ENCODE assay signal across 14 mouse cellular contexts in genomic region chr6:72729831-72730559, GRCm38 (mm10). TPM values are rescaled to one million over a fixed set of nuclear protein-coding genes. Genes with fewer than 3 reads are reported as not detected.
DNase-seq lines count a peak whose midpoint lies in the region; ATAC-seq lines count a peak whose summit lies in the region.
"Had no signal": no experiment of that assay in that cellular context is flagged by ENCODE, and none has a peak within 500 bp of the region (broad histone marks: within the 10 kb centered on the region; RNA-seq: fewer than 3 reads in every experiment).

No protein-coding gene starts in this region.

- H3K36me3 ChIP-seq in heart, embryonic 11.5 days (ENCODE audit: control insufficient read depth, insufficient read depth, low read length) = no peaks in the 10 kb centered on the region
- 0 out of 2 replicates have a peak, but pooled peaks cover 8% of the 10 kb centered on the region for H3K36me3 ChIP-seq in embryonic facial prominence, embryonic 13.5 days
- H3K36me3 ChIP-seq in hindbrain, embryonic 14.5 days (replicated peaks; ENCODE audit: control insufficient read depth, insufficient read depth) = no peaks in the 10 kb centered on the region
- no peaks in the 10 kb centered on the region for H3K36me3 ChIP-seq in midbrain, embryonic 15.5 days (replicated peaks)
- H3K36me3 ChIP-seq: G1E; liver, embryonic 12.5 days; stomach, embryonic 15.5 days had no signal

- WGBS in heart, embryonic 11.5 days (ENCODE audit: insufficient replicate concordance) = 67% methylated on average over 14 of the region's 14 CpGs
- WGBS in embryonic facial prominence, embryonic 13.5 days = 64% methylated on average over 14 of the region's 14 CpGs
- WGBS in hindbrain, embryonic 14.5 days = 35% methylated on average over 14 of the region's 14 CpGs
- 27% methylated on average over 14 of the region's 14 CpGs for WGBS in midbrain, embryonic 15.5 days

- DNase-seq in heart, adult 11 months = no peak
- DNase-seq in hindbrain, embryonic 14.5 days (ENCODE audit: low spot score) = no peak
- DNase-seq in adrenal gland, adult 2 months = no peak
- DNase-seq in cerebellum, adult 11 months = no peak
- no peak for DNase-seq in gastrocnemius, postnatal 14 days

- H3K27me3 ChIP-seq in heart, embryonic 11.5 days (ENCODE audit: control insufficient read depth, insufficient read depth, low read length) = no peaks in the 10 kb centered on the region
- H3K27me3 ChIP-seq in embryonic facial prominence, embryonic 13.5 days = no peaks in the 10 kb centered on the region
- H3K27me3 ChIP-seq in hindbrain, embryonic 14.5 days (ENCODE audit: control insufficient read depth, insufficient read depth, low read length) = no peaks in the 10 kb centered on the region
- no peaks in the 10 kb centered on the region for H3K27me3 ChIP-seq in midbrain, embryonic 15.5 days (replicated peaks)
- H3K27me3 ChIP-seq: kidney, embryonic 15.5 days; liver, embryonic 12.5 days; stomach, embryonic 15.5 days had no signal

- ATAC-seq in heart, embryonic 11.5 days (replicated peaks; ENCODE audit: insufficient number of reproducible peaks, low FRiP score, low TSS enrichment) = no peak
- ATAC-seq in embryonic facial prominence, embryonic 13.5 days (ENCODE audit: insufficient number of reproducible peaks, insufficient read depth, low FRiP score, low TSS enrichment, low read depth) = no peak
- no peak; the same call in 1 of the 2 replicates for ATAC-seq in hindbrain, embryonic 14.5 days (ENCODE audit: low FRiP score)
- peak; percentile 2; the same call in 1 of the 2 replicates for ATAC-seq in midbrain, embryonic 15.5 days (replicated peaks)
- ATAC-seq: liver, embryonic 12.5 days had no signal

- intact Hi-C loops in gastrocnemius, postnatal 14 days (cut with DNase I; ENCODE audit: low total_unique reads) = no loop called here

- no peak overlapping the region for H3K9ac ChIP-seq in heart, embryonic 11.5 days (ENCODE audit: low read depth, low read length)
- H3K9ac ChIP-seq in embryonic facial prominence, embryonic 13.5 days = 0 out of 2 replicates have a peak overlapping the region, but pooled peaks have one; percentile 40
- H3K9ac ChIP-seq in hindbrain, embryonic 14.5 days = no peak overlapping the region
- H3K9ac ChIP-seq in midbrain, embryonic 15.5 days = no peak overlapping the region
- H3K9ac ChIP-seq: kidney, embryonic 15.5 days; liver, embryonic 12.5 days; stomach, embryonic 15.5 days had no signal

- H3K27ac ChIP-seq in heart, embryonic 11.5 days (ENCODE audit: low read depth, low read length) = peak overlapping the region; percentile 10; the same call in 1 of the 2 replicates
- peak overlapping the region; percentile 34; the same call in 1 of the 2 replicates for H3K27ac ChIP-seq in embryonic facial prominence, embryonic 13.5 days
- H3K27ac ChIP-seq in hindbrain, embryonic 14.5 days = peak overlapping the region; percentile 53; the same call in 1 of the 2 replicates
- H3K27ac ChIP-seq in midbrain, embryonic 15.5 days = peak overlapping the region; percentile 39
- H3K27ac ChIP-seq: liver, embryonic 12.5 days; stomach, embryonic 15.5 days had no signal

- peaks cover 3% of the 10 kb centered on the region for H3K9me3 ChIP-seq in heart, embryonic 11.5 days (replicated peaks; ENCODE audit: control insufficient read depth, low read length)
- no peaks in the 10 kb centered on the region for H3K9me3 ChIP-seq in embryonic facial prominence, embryonic 13.5 days
- no peaks in the 10 kb centered on the region for H3K9me3 ChIP-seq in hindbrain, embryonic 14.5 days (ENCODE audit: control insufficient read depth, low read length)
- H3K9me3 ChIP-seq in midbrain, embryonic 15.5 days = no peaks in the 10 kb centered on the region
- H3K9me3 ChIP-seq: G1E; kidney, embryonic 15.5 days; liver, embryonic 12.5 days; stomach, embryonic 15.5 days had no signal

- H3K4me1 ChIP-seq in heart, embryonic 11.5 days (ENCODE audit: control insufficient read depth, insufficient read depth, low read length) = peaks cover 13% of the 10 kb centered on the region
- H3K4me1 ChIP-seq in embryonic facial prominence, embryonic 13.5 days = peaks cover 72% of the 10 kb centered on the region
- H3K4me1 ChIP-seq in hindbrain, embryonic 14.5 days (replicated peaks; ENCODE audit: control insufficient read depth, insufficient read depth, low read length) = peaks cover 29% of the 10 kb centered on the region
- H3K4me1 ChIP-seq in midbrain, embryonic 15.5 days = peaks cover 40% of the 10 kb centered on the region

- no peak overlapping the region for H3K4me2 ChIP-seq in heart, embryonic 11.5 days
- H3K4me2 ChIP-seq in embryonic facial prominence, embryonic 13.5 days = no peak overlapping the region
- H3K4me2 ChIP-seq in hindbrain, embryonic 14.5 days (replicated peaks) = no peak overlapping the region
- no peak overlapping the region for H3K4me2 ChIP-seq in midbrain, embryonic 15.5 days
- H3K4me2 ChIP-seq: kidney, embryonic 15.5 days; liver, embryonic 12.5 days; stomach, embryonic 15.5 days had no signal

- H3K4me3 ChIP-seq in heart, embryonic 11.5 days (ENCODE audit: low read depth, low read length) = no peak overlapping the region
- no peak overlapping the region for H3K4me3 ChIP-seq in embryonic facial prominence, embryonic 13.5 days
- H3K4me3 ChIP-seq in hindbrain, embryonic 14.5 days (replicated peaks; ENCODE audit: low read length) = no peak overlapping the region
- no peak overlapping the region for H3K4me3 ChIP-seq in midbrain, embryonic 15.5 days
- H3K4me3 ChIP-seq: kidney, embryonic 15.5 days; liver, embryonic 12.5 days; stomach, embryonic 15.5 days had no signal

RNA-seq across cellular contexts. Expression of gene Tcf7l1, which starts 59.1 kb away (rescaled TPM):
- polyA plus RNA-seq in heart, embryonic 11.5 days (2014; fragmentation: Nextera tagmentation; extraction: Ambion mirVana) = 15.6 and 15.7 TPM in 2 replicates
- polyA plus RNA-seq in embryonic facial prominence, embryonic 13.5 days (2015; fragmentation: Nextera tagmentation; extraction: Ambion mirVana) = 59.2 and 63.7 TPM in 2 replicates
- polyA plus RNA-seq in hindbrain, embryonic 14.5 days (2014; fragmentation: Nextera tagmentation; extraction: Ambion mirVana) = 7.2 and 7.3 TPM in 2 replicates
- polyA plus RNA-seq in midbrain, embryonic 15.5 days (2015; fragmentation: Nextera tagmentation; extraction: Ambion mirVana) = 6.1 and 7.2 TPM in 2 replicates
- 10 to 100 TPM; 11.0 to 14.7 TPM for total RNA-seq in adrenal gland, adult 2 months (2021)
- polyA plus RNA-seq in adrenal gland, adult 2 months (2012; rRNA removed) = 23.2 and 24.4 TPM in 2 replicates
- 10 to 100 TPM in 1 of 2 experiments, 1 to 10 TPM in 1; 9.6 to 10.4 TPM for total RNA-seq in gastrocnemius, postnatal 14 days (2021)
- total RNA-seq: granulocyte monocyte progenitor cell, adult 5-6 weeks; monocyte, adult 5-6 weeks had no signal
- polyA plus RNA-seq: G1E had no signal
